Mouse (Mus musculus): ENCODE results near the gene Ptgis. TPM values are rescaled to one million over a fixed set of nuclear protein-coding genes. Genes with fewer than 3 reads are reported as not detected.

The Ptgis gene
- polyA plus RNA-seq, 1 experiment from 2014 or later = 4.2 TPM

DNA sequence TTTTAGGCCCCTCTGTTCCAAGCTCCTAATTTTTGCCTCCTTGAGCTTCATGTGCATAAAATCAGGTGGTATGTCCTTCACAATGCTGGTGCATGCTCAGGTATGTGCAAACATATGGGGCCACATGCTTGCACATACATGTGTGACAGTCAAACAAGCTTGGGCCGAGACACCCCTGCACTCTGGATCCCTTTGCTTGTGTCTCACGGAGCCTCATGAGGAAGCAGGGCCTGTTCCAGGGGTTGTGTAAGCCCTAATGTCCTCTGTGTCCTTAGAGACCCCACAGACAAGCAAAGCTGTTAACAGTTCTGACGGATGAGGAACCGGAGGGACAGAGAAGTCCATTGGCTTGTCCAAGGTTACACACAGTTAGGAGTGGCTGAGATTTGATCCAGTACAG is 80.7 kb downstream of the Ptgis start:
- no peaks in the 10 kb centered on the region for H3K27me3 ChIP-seq (replicated peaks; ENCODE audit: control insufficient read depth, insufficient read depth, low read length)
- no peak overlapping the region for H3K9ac ChIP-seq (ENCODE audit: low read depth, low read length)
- ATAC-seq = no peak
- no peak overlapping the region for H3K4me3 ChIP-seq (ENCODE audit: low read length)
- no peaks in the 10 kb centered on the region for H3K9me3 ChIP-seq (ENCODE audit: control insufficient read depth, low read length)
- peaks cover 8% of the 10 kb centered on the region for H3K4me1 ChIP-seq (ENCODE audit: control insufficient read depth, insufficient read depth, low read depth, low read length)
- no peak overlapping the region for H3K4me2 ChIP-seq (ENCODE audit: low read length)
- no peaks in the 10 kb centered on the region for H3K36me3 ChIP-seq (ENCODE audit: control insufficient read depth, insufficient read depth, low read length)
- 95% methylated on average over 4 of the region's 4 CpGs for WGBS
- H3K27ac ChIP-seq (ENCODE audit: low read depth, low read length) = no peak overlapping the region

DNA sequence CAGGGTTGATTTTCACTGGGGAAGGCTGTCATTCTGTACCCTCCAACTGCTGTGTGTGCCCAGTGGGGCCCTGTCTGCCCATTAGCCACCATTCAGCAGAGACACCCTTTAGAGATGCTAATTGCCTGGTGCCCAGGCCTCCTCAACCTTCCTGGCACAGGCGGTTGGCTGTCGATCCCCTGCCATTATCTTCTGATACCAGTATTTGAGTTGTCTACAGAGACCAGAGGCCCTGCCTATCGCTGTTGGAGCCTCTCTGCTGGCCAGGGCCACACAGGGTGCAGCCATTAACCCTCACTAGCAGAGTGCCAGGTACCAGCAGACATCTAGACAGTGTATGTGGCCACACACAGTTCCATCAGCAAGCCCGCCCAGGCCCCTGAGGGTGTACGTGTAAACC is 81.6 kb downstream of the Ptgis start:
- no peaks in the 10 kb centered on the region for H3K36me3 ChIP-seq (ENCODE audit: control insufficient read depth, insufficient read depth, low read length)
- WGBS = 57% methylated on average over 5 of the region's 5 CpGs
- H3K9ac ChIP-seq (ENCODE audit: low read depth, low read length) = no peak overlapping the region
- no peak overlapping the region for H3K27ac ChIP-seq (ENCODE audit: low read depth, low read length)
- ATAC-seq = peak; percentile 49; the same call in 1 of the 2 replicates
- H3K4me3 ChIP-seq (ENCODE audit: low read length) = no peak overlapping the region
- no peaks in the 10 kb centered on the region for H3K9me3 ChIP-seq (ENCODE audit: control insufficient read depth, low read length)
- no peaks in the 10 kb centered on the region for H3K27me3 ChIP-seq (replicated peaks; ENCODE audit: control insufficient read depth, insufficient read depth, low read length)
- H3K4me1 ChIP-seq (ENCODE audit: control insufficient read depth, insufficient read depth, low read depth, low read length) = peaks cover 8% of the 10 kb centered on the region
- no peak overlapping the region for H3K4me2 ChIP-seq (ENCODE audit: low read length)

DNA sequence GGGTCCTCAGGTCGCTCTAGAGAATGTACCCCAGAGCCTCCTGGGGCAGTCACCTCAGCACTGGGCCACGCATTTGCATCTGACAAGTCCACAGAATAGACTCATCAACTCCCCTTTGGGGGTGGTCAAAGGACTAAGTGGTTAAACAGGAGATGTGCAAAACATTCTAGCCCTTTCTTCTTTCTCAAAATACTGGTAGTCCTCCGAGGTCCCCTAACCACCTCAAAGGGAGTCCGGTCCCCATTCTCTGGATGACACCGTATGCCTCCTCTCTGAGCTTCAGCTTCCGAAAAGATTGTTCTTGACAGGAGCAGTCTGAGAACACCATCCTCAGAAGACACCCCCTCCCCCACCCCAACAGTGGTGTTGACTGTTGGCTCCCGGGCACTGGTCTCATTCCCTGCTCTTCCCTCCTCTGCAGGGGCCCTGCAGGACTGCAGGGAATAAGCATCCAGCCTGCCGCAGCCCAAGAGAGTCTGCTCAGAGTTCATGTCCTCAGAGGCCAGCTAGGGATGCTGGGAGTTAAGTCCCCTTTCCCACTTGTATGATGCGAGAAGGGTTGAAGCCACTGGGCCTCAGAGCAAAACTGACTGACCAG is 84.2 kb downstream of the Ptgis start:
- Histone ChIP-seq H3K9ac (ENCODE audit: low read depth, low read length) (no peak overlapping the region), H3K4me1 (ENCODE audit: control insufficient read depth, insufficient read depth, low read depth, low read length) (peaks cover 8% of the 10 kb centered on the region), H3K4me2 (ENCODE audit: low read length) (no peak overlapping the region), H3K27ac (ENCODE audit: low read depth, low read length) (no peak overlapping the region), H3K4me3 (ENCODE audit: low read length) (no peak overlapping the region), H3K36me3 (ENCODE audit: control insufficient read depth, insufficient read depth, low read length) (no peaks in the 10 kb centered on the region), H3K27me3 (replicated peaks; ENCODE audit: control insufficient read depth, insufficient read depth, low read length) (no peaks in the 10 kb centered on the region), H3K9me3 (ENCODE audit: control insufficient read depth, low read length) (peaks cover 2% of the 10 kb centered on the region)
- peak; percentile 24; the same call in 1 of the 2 replicates for ATAC-seq
- 30% methylated on average over 9 of the region's 9 CpGs for WGBS

DNA sequence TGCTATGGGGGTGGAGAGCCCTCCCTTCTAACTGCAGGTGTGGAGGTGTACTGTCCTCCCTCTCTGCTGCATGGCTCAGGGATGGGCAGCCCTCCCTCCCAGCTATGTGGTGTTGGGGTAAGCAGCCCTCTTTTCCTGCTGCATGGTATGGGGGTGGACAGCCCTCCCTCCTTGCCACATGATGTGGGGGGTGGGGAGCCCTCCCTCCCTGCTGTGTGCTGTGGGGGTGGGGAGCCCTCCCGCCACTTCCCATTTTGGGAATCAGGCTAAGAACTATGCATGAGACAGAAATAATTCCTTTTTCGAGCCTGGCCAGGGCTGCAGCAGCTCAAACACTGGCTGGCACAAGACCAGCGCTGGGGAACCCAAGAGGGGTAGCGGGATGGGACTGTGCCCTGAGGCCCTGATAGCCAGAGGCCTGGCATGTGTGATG is 84.8 kb downstream of the Ptgis start:
- 24% methylated on average over 4 of the region's 4 CpGs for WGBS
- no peaks in the 10 kb centered on the region for H3K36me3 ChIP-seq (ENCODE audit: control insufficient read depth, insufficient read depth, low read length)
- peaks cover 8% of the 10 kb centered on the region for H3K4me1 ChIP-seq (ENCODE audit: control insufficient read depth, insufficient read depth, low read depth, low read length)
- no peak overlapping the region for H3K4me3 ChIP-seq (ENCODE audit: low read length)
- H3K4me2 ChIP-seq (ENCODE audit: low read length) = no peak overlapping the region
- peak; percentile 49 for ATAC-seq
- no peak overlapping the region for H3K27ac ChIP-seq (ENCODE audit: low read depth, low read length)
- H3K9ac ChIP-seq (ENCODE audit: low read depth, low read length) = no peak overlapping the region
- no peaks in the 10 kb centered on the region for H3K27me3 ChIP-seq (replicated peaks; ENCODE audit: control insufficient read depth, insufficient read depth, low read length)
- H3K9me3 ChIP-seq (ENCODE audit: control insufficient read depth, low read length) = peaks cover 3% of the 10 kb centered on the region

DNA sequence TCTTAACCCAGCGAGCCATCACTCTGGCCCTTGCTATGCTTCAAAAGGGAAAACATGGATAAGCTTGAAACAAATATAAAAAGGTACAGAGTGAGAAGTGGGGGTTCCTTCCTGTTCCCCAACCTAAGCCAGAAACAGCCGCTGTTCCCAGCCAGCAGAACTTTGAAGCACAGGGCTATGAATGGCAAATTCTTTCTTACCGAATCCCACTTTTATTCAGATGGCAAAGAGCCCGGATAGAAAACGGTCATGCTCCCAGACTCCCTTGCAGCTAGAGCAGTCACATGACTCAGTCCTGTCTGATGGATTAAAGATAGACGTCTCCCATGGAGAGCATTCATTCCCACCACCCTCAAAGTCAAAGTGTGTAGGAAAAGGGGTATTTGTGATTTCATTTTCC is 89.5 kb downstream of the Ptgis start:
- ATAC-seq = no peak
- H3K9me3 ChIP-seq (ENCODE audit: control insufficient read depth, low read length) = peaks cover 3% of the 10 kb centered on the region
- H3K9ac ChIP-seq (ENCODE audit: low read depth, low read length) = no peak overlapping the region
- no peaks in the 10 kb centered on the region for H3K27me3 ChIP-seq (replicated peaks; ENCODE audit: control insufficient read depth, insufficient read depth, low read length)
- H3K27ac ChIP-seq (ENCODE audit: low read depth, low read length) = no peak overlapping the region
- 94% methylated on average over 6 of the region's 6 CpGs for WGBS
- H3K36me3 ChIP-seq (ENCODE audit: control insufficient read depth, insufficient read depth, low read length) = no peaks in the 10 kb centered on the region
- no peak overlapping the region for H3K4me3 ChIP-seq (ENCODE audit: low read length)
- no peak overlapping the region for H3K4me2 ChIP-seq (ENCODE audit: low read length)
- H3K4me1 ChIP-seq (ENCODE audit: control insufficient read depth, insufficient read depth, low read depth, low read length) = peaks cover 8% of the 10 kb centered on the region

DNA sequence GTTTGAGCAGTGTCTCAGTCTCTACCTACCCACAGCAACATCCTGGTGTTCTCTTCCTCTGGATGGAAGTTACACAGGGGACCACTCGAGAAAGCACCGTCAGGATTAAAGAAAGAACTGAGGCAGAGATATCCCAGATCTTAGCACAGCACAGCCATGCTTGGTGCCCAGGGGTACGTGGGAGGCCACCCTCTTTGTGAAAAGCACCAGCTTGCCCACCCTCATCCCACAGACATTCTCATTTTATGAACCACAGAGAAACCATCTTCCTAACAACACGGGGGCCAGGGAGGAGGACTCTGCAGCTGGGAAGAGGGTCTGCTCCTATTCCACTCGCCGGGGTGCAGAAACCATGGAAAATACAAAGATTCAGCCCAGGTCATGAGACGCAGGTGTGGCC is 90.3 kb downstream of the Ptgis start:
- H3K36me3 ChIP-seq (ENCODE audit: control insufficient read depth, insufficient read depth, low read length) = no peaks in the 10 kb centered on the region
- no peak overlapping the region for H3K4me2 ChIP-seq (ENCODE audit: low read length)
- WGBS = 92% methylated on average over 7 of the region's 7 CpGs
- peaks cover under 1% of the 10 kb centered on the region; the same call in 1 of the 2 replicates for H3K4me1 ChIP-seq (ENCODE audit: control insufficient read depth, insufficient read depth, low read depth, low read length)
- H3K9ac ChIP-seq (ENCODE audit: low read depth, low read length) = no peak overlapping the region
- no peak for ATAC-seq
- H3K27me3 ChIP-seq (replicated peaks; ENCODE audit: control insufficient read depth, insufficient read depth, low read length) = no peaks in the 10 kb centered on the region
- no peak overlapping the region for H3K4me3 ChIP-seq (ENCODE audit: low read length)
- H3K9me3 ChIP-seq (ENCODE audit: control insufficient read depth, low read length) = peaks cover 3% of the 10 kb centered on the region
- H3K27ac ChIP-seq (ENCODE audit: low read depth, low read length) = no peak overlapping the region

DNA sequence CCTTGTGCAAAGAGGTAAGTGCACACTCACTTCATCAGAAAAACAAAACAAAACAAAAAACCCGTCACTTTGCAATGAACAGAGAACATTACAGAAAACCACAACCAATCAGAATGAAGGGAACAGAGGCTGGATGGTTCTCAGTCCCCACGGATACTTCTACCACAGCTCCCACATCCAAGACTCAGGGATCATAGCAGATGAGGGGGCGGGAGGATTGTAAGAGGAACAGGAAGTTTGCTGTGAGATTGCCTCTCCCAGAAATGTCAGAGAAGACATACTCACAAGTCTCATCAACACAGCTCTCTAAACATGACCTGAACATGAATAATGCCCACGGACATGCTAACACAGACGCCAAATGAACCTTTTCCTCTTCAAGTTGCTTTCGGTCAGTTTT is 91.4 kb downstream of the Ptgis start:
- 94% methylated on average over 6 of the region's 6 CpGs for WGBS
- ATAC-seq = no peak
- H3K4me2 ChIP-seq (ENCODE audit: low read length) = no peak overlapping the region
- peaks cover 7% of the 10 kb centered on the region for H3K4me1 ChIP-seq (ENCODE audit: control insufficient read depth, insufficient read depth, low read depth, low read length)
- H3K4me3 ChIP-seq (ENCODE audit: low read length) = no peak overlapping the region
- H3K36me3 ChIP-seq (ENCODE audit: control insufficient read depth, insufficient read depth, low read length) = no peaks in the 10 kb centered on the region
- no peak overlapping the region for H3K27ac ChIP-seq (ENCODE audit: low read depth, low read length)
- peaks cover 3% of the 10 kb centered on the region for H3K9me3 ChIP-seq (ENCODE audit: control insufficient read depth, low read length)
- H3K27me3 ChIP-seq (replicated peaks; ENCODE audit: control insufficient read depth, insufficient read depth, low read length) = no peaks in the 10 kb centered on the region
- no peak overlapping the region for H3K9ac ChIP-seq (ENCODE audit: low read depth, low read length)

DNA sequence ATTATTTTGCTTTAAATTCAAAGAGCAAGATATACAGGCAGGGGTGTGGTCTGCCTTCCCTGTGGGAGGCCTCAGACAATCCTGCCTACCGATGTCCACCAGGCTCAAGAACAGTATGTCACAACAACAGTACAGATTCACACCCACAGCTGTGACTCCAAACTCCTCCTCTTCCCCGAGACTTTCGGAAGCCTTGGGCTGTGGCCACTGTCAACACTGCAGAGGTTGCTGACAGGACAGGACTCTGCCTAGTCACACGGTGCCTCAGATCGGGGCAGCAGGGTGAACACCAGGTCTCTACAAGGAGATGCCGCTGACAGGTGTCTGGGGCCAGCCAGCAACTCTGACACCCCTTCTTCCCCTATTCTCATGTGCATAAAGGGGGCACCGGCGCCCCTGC is 92.7 kb downstream of the Ptgis start:
- 79% methylated on average over 8 of the region's 8 CpGs for WGBS
- no peak for ATAC-seq
- no peaks in the 10 kb centered on the region for H3K27me3 ChIP-seq (replicated peaks; ENCODE audit: control insufficient read depth, insufficient read depth, low read length)

DNA sequence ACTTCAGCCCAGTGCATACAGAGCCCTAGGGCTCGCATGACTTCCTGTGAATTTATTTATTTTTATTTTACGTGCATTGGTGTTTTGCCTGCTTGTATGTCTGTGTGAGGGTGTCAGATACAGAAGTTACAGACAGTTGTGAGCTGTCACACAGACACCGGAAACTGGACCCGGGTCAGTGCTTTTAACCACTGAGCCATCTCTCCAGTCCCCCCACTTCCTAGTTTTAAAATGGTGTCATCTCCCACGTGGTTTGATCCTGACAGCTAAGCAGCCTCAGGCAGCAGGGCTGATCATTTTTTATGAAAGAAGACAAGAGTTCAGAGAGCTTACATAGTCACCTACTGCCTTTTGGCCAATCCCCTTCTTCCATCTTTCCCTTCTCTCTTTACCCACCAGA is 94.5 kb downstream of the Ptgis start:
- Histone ChIP-seq H3K9ac (ENCODE audit: low read depth, low read length) (no peak overlapping the region), H3K4me1 (ENCODE audit: control insufficient read depth, insufficient read depth, low read depth, low read length) (peaks cover 10% of the 10 kb centered on the region), H3K27me3 (replicated peaks; ENCODE audit: control insufficient read depth, insufficient read depth, low read length) (no peaks in the 10 kb centered on the region), H3K9me3 (ENCODE audit: control insufficient read depth, low read length) (no peaks in the 10 kb centered on the region), H3K4me3 (ENCODE audit: low read length) (no peak overlapping the region), H3K4me2 (ENCODE audit: low read length) (no peak overlapping the region), H3K36me3 (ENCODE audit: control insufficient read depth, insufficient read depth, low read length) (no peaks in the 10 kb centered on the region), H3K27ac (ENCODE audit: low read depth, low read length) (no peak overlapping the region)
- no peak for ATAC-seq
- 68% methylated on average over 5 of the region's 5 CpGs for WGBS

More for the DNA sequence above, 92.7 kb downstream of the Ptgis start:
- Histone ChIP-seq H3K9ac (ENCODE audit: low read depth, low read length) (no peak overlapping the region), H3K36me3 (ENCODE audit: control insufficient read depth, insufficient read depth, low read length) (no peaks in the 10 kb centered on the region), H3K27ac (ENCODE audit: low read depth, low read length) (no peak overlapping the region), H3K4me1 (ENCODE audit: control insufficient read depth, insufficient read depth, low read depth, low read length) (peaks cover 10% of the 10 kb centered on the region), H3K9me3 (ENCODE audit: control insufficient read depth, low read length) (peaks cover 3% of the 10 kb centered on the region), H3K4me3 (ENCODE audit: low read length) (no peak overlapping the region), H3K4me2 (ENCODE audit: low read length) (no peak overlapping the region)

All from hindbrain, embryonic 16.5 days (tissue).